Mouse (Mus musculus) megakaryocyte, embryonic 14.5 days (primary cell): ENCODE results near the gene Timmdc1.

ENCODE experiments used
- FLI1 ChIP-seq: IDR thresholded peaks from 2 replicates; pipeline ENCODE4 v1.6.1; 2012; ENCODE audit warnings: low read length, inconsistent platforms, mixed read lengths
- GATA1 ChIP-seq: IDR thresholded peaks from 3 replicates; pipeline ENCODE4 v1.6.1; 2012; ENCODE audit warnings: mixed read lengths, low read length, inconsistent platforms, borderline replicate concordance

DNA sequence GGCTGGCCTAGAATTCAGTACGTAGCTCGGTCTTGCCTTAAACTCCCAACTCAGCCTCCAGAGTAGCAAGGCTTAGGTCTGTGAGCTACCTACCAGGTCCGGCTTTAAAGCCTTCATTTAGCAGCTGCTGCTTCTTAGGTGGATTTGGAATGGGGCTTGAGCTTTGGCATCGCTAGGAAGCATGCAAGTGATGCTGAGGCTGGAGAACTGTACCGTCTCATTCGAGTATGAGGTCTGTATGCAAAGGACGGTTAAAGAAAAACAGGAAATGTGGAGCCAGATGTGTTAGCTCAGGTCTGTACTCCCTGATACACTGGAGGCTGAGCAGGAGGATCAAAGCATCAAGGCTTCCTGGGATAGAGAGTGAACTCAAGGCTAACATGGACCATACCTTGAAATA lies 60.3 kb downstream of the Timmdc1 start:
- no peak for TF ChIP-seq GATA1
- no peak for TF ChIP-seq FLI1
